Mouse (Mus musculus) left cerebral cortex, adult 9 months (tissue): ENCODE data around the gene Trpc2.
"Not testable (repeated sequence)": the region's sequence is repeated elsewhere in the genome, so short reads cannot be mapped to it uniquely, and the experiment has no call there.

Experiments used
- DNase-seq, 2 experiments: peaks; one replicate each; pipeline ENCODE4 v3.0.0; 2022; ENCODE audit warnings: low spot score in 2 of 2

Trpc2 gene

DNA sequence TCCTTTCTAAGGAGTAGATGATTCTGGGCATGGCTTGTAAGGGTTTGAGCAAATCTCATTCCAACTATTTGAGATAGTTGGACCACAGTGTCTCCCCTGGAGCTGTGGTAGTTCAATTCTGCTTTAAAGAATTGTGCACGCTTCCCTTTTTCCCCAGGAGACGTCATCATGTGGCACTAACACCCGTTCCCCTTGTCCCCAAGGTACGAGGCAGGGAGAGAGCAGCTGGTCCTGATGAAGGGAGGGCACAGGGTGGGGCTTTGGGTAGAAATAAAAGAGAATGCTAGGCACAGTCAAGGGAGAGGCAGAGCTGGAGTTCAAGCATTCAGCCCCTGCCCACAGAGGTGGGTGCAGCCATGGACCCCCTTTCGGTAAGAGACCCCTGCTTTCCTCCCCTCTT is at the start of gene Trpc2:
Trpc2 (plus strand) TSS at position 301 of the 400 bp plus-strand sequence.
- no peak for DNase-seq

- DNase-seq, result no peak
These were observed 48.0 kb upstream of the Trpc2 start for GRCm38 (mm10) chr7:102034904-102035303.

GRCm38 (mm10) chr7:102035534-102035933 is 47.4 kb upstream of the Trpc2 start:
- DNase-seq, result no peak

GRCm38 (mm10) chr7:102037318-102037717 is 45.6 kb upstream of the Trpc2 start:
- no peak for DNase-seq

DNA sequence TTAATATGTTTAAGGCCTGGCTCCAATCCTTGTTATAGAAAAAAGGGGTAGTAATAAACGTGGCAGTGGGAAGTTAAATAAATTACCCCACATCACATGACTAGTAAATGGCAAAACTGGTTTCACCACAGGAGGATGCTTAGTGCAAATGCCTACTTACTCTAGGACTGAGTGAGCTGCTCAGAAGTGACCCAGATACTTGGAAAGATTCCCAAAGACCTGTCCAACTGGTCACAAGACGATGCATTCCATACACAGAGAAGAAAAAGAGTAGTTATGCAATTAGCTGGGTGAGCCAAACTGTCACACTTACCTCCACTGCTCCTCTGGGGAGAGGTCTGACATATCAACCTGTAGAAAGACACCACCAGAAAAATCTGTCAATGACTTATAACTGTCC is 40.6 kb upstream of the Trpc2 start:
- DNase-seq, result no peak

DNA sequence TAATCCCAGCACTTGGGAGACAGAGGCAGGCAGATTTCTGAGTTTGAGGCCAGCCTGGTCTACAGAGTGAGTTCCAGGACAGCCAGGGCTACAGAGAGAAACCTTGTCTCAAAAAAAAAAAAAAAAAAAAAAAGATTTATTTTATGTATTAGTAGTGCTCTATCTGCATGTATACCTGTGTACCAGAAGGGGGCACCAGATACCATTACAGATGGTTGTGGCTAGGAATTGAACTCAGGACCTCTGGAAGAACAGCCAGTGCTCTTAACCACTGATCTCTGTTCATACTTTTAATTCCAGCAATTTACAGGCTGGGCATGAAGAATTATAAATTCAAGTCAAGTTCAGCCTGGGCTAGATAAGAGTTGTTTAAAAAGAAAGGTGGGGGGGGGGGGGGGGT is 34.4 kb upstream of the Trpc2 start:
- DNase-seq, result not testable (repeated sequence)

GRCm38 (mm10) chr7:102061353-102061752 is 21.6 kb upstream of the Trpc2 start:
- no peak for DNase-seq

GRCm38 (mm10) chr7:102062203-102062602 is 20.7 kb upstream of the Trpc2 start:
- no peak for DNase-seq

GRCm38 (mm10) chr7:102063891-102064290 is 19.0 kb upstream of the Trpc2 start:
- DNase-seq, result no peak

DNA sequence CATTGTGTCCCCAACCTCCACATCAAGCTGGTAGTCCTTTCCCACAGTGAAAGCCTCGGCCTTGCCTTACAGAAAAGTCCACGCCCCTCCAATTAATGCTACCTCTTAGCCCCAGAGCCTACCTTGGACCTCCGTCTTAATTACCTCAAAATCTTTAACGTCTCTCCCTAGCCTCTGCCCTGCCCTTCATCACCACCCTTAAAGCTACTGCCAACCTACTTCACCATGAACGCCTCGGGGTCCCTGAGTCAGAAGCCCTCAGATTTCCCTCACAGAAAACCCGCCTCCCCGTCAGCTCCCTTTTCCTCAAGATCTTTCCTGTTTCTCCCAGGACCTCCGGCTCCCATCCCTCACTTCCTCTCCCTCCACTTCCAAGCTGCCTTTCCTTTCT is 18.3 kb upstream of the Trpc2 start:
- no peak for DNase-seq

DNA sequence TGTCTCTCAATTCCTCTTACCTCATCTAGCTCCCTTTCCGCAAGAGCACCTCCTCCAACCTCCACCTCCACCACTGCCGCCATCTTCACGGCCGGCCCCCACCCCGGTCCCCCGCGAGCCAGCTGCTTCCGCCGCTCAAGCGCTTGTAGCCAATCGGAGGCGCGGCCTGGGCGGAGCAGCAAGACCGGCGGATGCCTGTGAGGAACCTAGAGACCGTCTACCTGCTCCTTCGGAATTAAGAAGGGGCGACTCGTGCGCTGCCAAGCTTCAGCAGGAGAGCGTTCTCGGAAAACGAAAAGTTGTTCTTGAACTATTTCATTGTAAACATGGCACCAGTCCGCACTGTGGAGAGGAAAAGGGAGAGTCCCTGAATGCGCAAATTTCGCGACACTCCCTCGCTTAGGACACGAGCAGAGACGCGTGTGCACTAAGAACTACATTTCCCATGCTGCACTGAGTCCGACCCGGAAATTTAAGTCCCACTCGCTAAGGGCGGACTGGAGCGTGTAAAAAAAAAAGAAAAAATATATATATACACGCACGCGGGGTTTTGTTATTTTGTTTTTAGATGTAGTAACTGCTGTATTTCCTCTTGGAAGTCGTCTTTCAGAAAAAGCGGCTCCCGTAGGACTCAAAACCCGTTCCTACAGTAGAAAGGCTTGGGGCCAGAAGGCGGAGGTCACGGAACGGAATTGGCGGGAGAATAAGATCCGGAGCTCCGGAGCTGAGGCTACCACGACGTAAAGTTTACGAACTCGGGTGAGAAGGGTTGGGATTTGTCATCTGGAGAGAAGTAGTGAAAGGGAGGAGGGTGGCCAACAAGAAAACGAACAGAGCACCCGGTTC is 17.6 kb upstream of the Trpc2 start, which contains the start of the genes Rnf121, Xndc1 and Xntrpc:
Rnf121 (minus strand) TSS at position 424 of the 846 bp plus-strand sequence.
Xndc1 (plus strand) TSS at position 466 of the 846 bp plus-strand sequence.
Xntrpc (plus strand) TSS at position 668 of the 846 bp plus-strand sequence.
- peak; percentile 83 to 93 for DNase-seq

- DNase-seq, result no peak
These were observed 16.6 kb upstream of the Trpc2 start for GRCm38 (mm10) chr7:102066363-102066762.

DNA sequence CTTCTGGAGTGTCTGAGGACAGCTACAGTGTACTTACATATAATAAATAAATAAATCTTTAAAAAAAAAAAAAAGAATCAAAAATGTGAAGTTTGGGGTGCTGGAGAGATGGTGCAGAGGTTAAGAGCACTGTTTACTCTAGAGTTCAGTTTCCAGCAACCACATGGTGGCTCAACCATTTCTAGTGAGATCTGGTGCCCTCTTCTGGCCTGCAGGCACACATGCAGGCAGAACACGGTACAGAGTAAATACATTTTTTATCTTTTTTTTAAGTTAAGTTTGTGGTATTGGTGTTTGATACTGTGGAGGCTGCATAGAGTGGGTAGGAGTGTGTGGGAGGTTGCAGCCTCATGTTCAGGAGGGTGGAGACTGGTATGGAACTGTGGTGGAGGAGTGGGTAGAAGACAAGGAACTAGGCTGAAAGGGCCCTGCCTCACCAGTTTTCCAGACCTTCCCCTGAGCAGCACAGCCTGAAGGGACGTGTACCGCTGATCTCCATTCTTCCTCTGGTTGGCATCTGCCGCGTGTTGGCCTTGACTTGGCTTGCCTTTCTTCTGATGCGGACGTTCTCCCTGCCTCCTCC is 6.1 kb upstream of the Trpc2 start:
- no peak for DNase-seq

DNA sequence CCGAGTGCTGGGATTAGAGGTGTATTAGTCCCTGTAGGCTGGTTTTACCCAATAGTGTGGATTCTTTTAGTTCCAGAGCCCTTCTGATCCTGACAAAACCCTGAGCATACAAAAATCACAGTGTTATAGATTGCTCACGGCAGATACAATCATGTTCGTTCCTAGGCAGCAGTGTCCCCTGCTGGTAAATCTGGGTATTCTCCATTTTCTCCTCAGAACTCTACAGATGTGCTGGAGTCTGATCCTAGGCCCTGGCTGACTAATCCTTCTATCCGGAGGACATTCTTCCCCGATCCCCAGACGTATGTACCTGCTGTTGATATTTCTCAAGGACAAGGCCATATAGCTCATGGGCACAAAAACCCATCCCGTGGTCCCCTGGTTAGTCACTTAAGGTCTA is 4.4 kb upstream of the Trpc2 start:
- DNase-seq, result peak in 1 of 2 experiments; percentile 53

DNA sequence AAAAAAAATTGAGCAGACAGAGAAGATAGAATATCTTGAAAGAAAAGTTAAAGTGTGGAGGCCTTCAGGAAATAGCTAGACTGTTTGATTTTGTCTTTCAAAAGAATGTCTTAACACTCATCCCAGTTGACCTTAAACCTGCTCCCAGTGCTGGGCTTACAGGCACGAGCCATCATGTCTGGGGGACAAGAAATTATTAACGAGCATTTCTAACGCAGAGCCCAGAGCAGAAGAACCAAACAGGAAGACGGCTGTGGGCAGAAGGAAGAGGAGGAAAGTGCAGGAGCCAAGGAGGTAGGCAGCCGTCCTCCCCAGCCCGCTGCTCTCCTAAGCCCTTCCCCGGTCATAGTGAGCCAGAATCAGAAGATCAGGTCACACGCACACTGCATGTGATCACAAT is 2.6 kb upstream of the Trpc2 start:
- no peak for DNase-seq

GRCm38 (mm10) chr7:102081784-102082183 is 1.1 kb upstream of the Trpc2 start:
- DNase-seq, result no peak

- DNase-seq, result no peak
These were observed 1.3 kb downstream of the Trpc2 start for GRCm38 (mm10) chr7:102084041-102084696.

DNA sequence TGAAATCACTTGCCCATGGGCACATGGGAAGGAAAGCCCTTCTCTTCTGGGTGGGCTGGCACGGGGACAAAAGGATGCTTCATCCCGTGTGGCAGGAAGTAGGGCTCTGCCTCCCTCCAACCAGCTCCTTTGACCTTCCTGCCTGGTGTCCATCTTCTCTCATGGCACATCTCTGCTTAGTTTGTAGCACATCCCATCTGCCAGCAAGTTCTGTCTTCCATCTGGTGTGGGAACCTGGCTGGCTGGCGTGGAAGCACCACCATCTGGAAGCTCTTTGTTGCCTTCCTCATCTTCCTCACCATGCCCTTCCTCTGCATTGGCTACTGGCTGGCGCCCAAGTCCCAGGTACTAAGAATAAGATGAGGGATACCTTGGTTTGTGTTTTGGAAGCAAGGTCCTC is 4.4 kb downstream of the Trpc2 start:
- peak in 1 of 2 experiments; percentile 50 for DNase-seq

DNA sequence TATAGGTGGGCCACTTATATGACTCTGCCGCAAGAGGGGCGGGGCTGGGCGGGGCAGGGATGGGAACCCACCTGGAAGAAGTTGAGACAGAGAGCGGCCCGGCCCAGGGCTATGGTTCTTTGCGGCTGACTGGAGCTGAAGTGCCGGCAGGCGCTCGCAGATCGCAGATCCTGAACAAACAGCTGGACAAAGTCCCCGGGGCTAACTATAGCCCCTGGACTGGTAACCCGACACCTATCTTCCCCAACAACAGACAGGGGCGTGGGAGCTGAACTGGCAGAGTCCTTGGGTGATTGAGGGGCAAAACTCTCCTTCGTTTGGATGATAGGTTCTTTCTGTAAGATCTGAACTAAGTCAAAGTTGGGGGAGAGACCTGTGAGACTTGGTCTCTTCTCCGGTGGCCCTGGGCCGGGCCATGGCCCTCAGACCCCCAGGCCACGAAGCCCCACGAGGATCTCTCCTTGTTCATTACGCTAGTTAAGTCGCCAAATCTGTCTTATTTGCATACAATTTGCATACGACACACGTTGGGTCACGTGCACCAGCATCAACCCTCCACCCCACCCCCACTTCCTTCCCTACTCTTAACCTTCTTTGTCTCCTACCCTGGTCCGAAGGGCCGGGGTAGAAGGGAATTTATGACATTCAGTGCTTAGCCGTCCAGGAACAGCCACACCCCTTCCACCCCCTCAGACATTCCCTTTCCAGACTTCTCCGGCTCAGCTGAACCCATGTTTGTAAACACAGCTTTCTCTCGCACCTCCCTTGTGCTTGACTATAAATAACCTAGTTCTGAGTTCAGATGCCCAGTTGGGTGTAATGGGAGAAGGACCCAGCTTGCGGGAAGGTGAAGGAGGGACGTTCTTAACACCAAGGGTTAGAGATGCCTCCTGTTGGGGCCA is 17.1 kb downstream of the Trpc2 start:
- DNase-seq, result no peak

GRCm38 (mm10) chr7:102100868-102101267 is 18.0 kb downstream of the Trpc2 start:
- DNase-seq, result no peak

- no peak for DNase-seq
These were observed 18.6 kb downstream of the Trpc2 start, which contains the start of gene Art1 for GRCm38 (mm10) chr7:102101487-102101886. Art1 (plus strand) TSS chr7:102101743.
